Mouse (Mus musculus) cerebellum, postnatal 25 days (tissue): ENCODE measurements around the gene Prkar2a.

Experiments
- DNase-seq, 2 experiments: peaks; one replicate each; pipeline ENCODE4 v3.0.0; 2021; ENCODE audit warnings: mixed read lengths in 2 of 2

Gene Prkar2a

DNA sequence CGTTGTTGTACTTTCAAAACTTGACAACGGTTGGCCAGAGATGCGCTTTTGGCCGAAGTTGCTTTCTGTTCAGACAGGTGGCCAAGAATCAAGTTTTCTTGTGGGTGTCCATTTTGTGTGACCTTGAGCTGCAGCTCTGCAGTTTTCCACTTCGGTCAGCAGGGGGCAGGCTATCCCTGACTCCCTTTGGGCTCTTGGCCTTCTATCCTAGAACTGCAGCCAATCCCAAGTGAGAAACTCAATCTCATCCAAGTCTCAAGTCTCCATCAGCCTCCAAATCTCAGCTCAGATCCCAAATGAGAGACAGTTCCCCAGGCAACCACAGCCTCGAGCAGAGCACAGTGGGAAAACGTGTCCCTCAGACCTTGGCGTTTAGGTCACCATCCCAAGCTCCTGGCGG, 64.2 kb downstream of the Prkar2a start:
- peak; percentile 81 to 86 for DNase-seq

GRCm38 (mm10) chr9:108753976-108754375, 64.9 kb downstream of the Prkar2a start:
- DNase-seq, result no peak

DNA sequence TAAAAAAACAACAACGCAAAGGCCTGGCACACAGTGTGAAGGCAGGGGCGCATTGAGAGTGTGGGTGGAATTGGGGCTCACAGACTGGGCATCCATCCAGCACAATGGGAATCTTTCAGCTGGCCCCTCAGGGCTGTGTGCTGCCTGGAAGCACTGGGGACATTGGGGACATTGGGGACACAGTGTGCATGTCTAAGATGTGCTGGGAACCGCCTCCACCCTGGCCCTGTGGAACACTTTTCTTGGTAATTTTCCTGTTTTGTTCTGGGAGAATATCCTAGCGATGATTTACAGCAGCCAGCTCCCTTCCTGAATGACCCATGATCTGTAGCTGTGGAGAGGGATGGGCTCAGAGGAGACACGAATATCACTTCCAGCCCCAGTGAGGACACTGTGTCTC, 65.3 kb downstream of the Prkar2a start:
- peak in 1 of 2 experiments; percentile 11 for DNase-seq

DNA sequence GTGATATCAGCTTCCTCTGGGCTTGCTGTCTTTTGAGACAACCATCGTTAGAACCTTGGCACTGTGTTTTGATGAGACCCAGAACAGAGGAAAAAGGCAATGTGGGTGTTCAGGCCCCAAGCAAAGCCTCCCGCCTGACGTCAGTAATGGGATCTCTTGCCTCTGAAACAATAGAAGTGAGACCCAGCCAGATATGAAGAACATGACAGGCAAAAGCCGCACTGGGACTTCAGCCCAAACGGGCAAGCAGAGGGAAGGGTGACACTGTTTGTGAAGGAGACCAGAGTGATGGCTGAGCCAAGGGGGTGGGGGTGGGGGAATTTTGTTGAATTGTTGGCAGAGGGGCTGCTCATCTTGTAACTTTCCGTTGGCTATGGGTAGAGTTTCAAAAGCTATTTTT, 68.3 kb downstream of the Prkar2a start:
- no peak for DNase-seq

DNA sequence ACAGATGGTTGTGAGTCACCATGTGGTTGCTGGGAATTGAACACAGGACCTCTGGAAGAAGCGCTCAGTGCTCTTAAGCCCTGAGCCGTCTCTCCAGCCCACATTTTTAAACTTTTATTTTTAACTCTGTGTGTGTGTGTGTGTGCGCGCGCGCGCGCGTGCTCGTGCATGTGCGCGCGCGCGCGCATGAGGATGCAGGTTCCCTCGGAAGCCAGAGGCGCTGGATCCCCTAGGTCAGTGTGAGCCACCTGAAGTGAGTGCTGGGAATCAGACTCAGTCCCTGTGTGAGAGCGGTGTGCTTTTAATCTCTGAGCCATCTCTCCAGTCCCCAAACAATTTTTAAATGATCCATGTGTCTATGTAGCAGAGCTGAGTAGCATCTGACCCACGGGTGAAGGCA, 70.0 kb downstream of the Prkar2a start:
- DNase-seq, result no peak

DNA sequence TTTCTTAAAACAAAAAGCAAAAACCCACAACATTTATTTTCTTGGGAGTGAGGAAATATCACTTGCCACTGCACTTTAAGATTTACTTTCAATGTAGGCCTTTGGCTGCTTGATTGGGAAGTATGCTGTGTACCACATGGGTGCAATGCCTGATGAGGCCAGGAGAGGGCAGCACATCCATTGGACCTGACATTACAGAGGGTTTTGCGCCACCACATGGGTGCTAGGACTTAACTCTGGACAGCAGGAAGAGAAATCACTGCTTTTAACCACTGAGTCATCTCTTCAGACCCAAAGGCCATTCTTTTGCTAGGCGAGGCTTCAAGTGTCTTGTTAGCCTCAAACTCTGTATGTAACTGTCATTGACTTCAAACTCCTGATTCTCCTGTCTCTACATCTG, 70.7 kb downstream of the Prkar2a start:
- DNase-seq, result peak; percentile 38 to 57

DNA sequence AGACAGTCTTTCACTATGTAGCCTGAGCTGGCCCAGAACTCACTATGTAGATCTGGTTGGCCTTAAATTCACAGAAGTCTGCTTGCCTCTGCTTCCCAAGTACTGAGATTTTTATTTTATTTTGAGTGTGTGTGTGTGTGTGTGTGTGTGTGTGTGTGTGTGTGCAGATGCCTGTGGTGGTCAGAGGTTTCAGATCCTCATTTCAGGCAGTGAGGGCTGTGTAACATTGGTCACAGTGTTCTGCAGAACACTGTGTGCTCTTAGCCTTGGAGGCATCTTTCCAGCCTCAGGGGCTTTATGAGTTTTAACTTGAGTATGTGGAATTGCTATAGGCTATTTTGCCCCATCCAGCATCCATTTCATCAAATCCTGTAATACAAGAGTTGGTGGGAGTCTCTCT, 72.4 kb downstream of the Prkar2a start:
- no peak for DNase-seq

DNA sequence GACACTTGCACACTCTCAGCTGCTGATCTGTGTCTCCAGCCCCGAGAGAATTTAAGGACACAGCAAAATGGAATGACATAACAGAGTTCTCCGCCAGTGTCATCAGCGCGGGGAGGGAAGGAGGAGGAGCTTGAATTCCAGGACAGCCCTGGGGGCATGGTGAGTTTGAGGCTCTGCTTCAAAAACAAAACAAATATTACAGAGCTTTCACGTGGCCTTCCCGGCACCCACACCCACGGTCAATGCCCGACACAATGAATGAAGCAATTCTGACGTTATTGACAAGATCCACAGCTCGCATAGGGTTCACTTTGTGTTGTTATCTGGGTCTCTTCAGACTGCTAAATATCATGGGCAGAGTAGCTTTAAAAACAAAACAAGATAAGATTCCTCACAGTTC, 75.9 kb downstream of the Prkar2a start:
- DNase-seq, result no peak

GRCm38 (mm10) chr9:108776614-108777013, 87.5 kb downstream of the Prkar2a start:
- DNase-seq, result no peak

- DNase-seq, result no peak
These were observed 88.2 kb downstream of the Prkar2a start for GRCm38 (mm10) chr9:108777276-108777675.

DNA sequence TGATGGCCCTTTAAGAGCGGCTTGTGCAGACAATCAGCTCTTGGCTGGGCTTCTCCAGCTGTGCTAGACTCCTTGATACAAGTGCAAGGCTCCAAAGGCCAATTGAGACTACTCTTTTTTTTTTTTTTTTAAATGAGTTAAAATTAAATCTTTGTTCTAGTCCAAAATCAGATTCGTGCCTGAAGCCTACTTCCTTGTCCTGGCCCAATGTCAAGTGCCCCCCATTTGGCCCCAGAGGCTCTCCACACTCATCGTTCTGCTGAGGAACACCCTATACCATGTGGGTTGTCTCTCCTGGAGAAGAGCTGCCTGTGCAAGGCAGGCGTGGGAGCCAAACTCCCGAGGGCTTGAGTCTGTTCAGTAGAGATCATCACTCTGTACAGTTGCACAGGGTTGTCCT, 91.8 kb downstream of the Prkar2a start:
- DNase-seq, result no peak

DNA sequence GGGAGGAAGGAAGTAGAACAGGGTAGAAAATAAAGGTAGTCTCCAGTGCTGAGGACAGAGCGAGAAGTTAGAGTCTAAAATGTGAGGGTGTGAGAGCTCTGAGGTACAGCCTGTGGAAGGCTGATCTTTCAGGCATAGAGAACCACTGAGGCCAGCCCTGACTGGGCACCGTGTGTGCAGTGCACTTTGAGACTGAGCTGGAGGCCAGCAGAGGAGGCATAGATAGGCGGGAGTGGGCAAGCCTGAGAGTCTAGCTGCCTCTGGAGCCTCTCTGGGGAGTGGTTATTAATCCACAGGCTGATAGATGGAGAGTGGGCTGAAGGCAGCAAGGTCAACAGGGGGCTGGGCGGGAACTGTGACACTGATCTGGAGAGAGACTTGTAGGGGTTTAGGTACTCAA, 92.8 kb downstream of the Prkar2a start:
- no peak for DNase-seq

GRCm38 (mm10) chr9:108782836-108783547, 93.9 kb downstream of the Prkar2a start:
- DNase-seq, result no peak

DNA sequence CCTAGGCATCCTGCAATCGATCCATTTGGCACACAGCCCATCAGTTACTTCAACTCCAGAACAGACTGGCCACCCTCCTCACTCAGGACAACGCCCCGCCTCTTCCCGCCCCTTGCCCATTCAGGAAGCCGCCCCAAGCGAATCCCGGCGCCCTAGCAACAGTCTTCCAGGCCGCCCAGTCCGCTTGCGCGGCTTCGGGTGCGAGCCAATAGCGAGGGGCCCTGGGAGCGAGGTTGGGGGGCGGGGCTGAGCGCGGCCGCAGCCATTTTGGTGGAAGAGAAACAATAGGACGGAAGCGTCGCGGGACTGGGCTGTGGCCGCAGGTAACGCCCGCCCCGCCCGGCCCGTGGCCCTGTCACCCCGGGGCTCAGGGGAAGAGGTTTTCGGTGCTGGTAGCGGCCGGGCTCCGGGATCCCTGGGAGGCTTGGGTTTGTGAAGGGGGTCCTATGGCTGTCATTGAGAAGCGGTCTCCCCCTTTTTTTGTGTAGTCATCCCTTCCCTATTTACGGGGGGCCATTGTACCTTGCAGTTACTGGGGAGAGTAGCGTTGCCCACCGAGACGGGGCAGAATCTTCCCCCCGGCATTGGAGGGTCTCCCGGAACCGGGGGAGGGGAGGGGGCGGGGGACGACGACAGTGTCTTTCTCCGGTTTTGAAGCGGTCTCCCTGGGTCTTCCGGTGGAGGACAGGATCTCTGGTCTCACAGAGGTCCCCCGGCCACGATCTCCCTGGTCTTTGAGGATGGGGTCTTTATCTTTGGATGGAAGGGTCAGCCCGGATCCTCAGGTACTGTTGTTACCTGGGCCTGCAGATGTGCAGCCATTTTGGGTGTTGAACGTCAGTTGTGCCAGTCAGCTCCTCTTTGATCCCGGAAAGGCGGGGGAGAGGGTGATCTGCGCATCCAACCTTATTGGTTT, 94.7 kb downstream of the Prkar2a start, which contains the start of gene Ip6k2:
TSS of gene Ip6k2 (plus strand) at position 249 of the 916 bp plus-strand sequence.
- peak; percentile 97 to 98 for DNase-seq

GRCm38 (mm10) chr9:108785416-108785815, 96.3 kb downstream of the Prkar2a start:
- DNase-seq, result no peak

- DNase-seq, result no peak
These were observed 97.4 kb downstream of the Prkar2a start for GRCm38 (mm10) chr9:108786494-108786893.

DNA sequence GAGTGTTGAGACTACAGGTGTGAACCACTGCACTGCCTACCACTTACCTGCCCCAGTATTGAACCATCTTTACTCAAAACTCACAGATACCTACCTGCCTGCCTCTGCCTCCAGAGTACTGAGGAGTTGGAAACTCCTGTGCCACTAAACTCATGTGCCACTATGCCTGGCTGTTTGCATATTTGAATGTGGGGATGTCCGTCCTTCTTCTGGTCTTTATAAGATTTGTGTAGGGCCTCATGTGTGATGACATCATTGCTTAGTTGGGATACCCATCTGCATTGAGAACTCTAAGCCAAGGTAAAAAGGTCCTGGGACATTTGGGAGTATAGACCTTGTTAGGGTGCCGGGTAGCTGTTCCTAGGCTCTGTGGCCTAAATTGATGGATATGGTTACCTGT, 98.0 kb downstream of the Prkar2a start:
- DNase-seq, result no peak

- DNase-seq, result no peak
These were observed 99.6 kb downstream of the Prkar2a start for GRCm38 (mm10) chr9:108788713-108789112.

DNA sequence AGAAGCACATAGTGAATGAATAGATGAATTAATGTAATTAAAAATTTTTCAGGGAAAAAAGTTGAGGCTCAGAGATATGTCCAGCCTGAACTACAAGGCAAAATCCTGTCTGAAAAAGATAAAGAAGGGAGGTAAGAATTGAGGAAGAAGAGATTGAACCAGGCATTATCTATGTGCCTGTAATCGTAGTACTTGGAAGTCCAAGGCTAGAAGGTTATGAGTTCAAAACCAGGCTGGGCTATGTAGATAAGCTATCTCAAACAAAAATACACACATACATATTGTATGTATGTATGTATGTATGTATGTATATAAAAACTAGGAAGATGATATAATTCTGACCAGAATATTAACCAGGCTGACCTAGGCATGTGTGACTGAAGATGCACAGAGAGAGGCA, 103.2 kb downstream of the Prkar2a start:
- DNase-seq, result no peak

DNA sequence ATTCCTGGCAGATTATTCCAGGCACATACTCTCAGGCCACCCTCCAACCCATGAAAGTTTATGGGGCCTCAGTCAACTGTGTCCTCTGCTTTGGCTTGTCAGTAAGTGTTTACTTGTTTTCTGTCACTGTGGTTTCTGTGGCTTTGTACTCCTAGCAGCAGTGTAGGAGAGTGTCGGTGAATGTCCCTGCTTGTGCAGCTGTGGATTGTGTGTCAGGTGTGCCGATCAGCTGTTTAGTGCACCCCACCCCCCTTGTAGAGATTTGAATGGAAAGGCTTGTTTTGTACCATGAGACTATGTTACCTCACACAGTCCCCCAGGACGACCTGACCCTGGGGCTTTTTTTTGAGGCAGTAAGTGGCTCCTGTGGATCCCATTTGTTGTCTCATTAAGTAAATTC, 103.6 kb downstream of the Prkar2a start:
- DNase-seq, result no peak

- DNase-seq, result no peak
These were observed 106.2 kb downstream of the Prkar2a start for GRCm38 (mm10) chr9:108795281-108795680.

DNA sequence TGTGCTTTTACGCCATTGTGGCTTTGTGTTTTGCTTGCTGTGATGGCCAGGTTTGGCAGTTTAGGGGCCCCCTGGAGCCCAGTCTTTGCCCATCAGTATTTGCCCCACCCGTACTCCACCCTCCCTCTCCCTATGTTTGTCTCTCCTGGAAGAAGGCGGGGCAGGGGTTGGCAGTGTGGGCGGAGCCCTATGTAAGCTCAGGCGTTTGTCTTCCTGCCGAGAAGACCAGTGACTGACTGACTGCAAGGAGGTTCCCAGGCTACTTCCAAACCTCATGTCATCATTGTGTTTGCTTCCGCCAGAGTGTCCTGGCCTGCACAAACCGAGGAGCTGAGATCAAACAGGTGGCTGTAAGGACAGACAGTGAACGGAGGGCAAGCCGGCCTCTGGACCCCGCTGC, 106.6 kb downstream of the Prkar2a start:
- DNase-seq, result peak in 1 of 2 experiments; percentile 54

- no peak for DNase-seq
These were observed 107.4 kb downstream of the Prkar2a start for GRCm38 (mm10) chr9:108796351-108796981.

- no peak for DNase-seq
These were observed 108.4 kb downstream of the Prkar2a start for GRCm38 (mm10) chr9:108797477-108797876.
